Mouse (Mus musculus): ENCODE data around the gene Med12. TPM values are rescaled to one million over a fixed set of nuclear protein-coding genes. Genes with fewer than 3 reads are reported as not detected.

Gene Med12
- polyA plus RNA-seq (2012; rRNA removed): 31.5 and 83.2 TPM in 2 replicates

DNA sequence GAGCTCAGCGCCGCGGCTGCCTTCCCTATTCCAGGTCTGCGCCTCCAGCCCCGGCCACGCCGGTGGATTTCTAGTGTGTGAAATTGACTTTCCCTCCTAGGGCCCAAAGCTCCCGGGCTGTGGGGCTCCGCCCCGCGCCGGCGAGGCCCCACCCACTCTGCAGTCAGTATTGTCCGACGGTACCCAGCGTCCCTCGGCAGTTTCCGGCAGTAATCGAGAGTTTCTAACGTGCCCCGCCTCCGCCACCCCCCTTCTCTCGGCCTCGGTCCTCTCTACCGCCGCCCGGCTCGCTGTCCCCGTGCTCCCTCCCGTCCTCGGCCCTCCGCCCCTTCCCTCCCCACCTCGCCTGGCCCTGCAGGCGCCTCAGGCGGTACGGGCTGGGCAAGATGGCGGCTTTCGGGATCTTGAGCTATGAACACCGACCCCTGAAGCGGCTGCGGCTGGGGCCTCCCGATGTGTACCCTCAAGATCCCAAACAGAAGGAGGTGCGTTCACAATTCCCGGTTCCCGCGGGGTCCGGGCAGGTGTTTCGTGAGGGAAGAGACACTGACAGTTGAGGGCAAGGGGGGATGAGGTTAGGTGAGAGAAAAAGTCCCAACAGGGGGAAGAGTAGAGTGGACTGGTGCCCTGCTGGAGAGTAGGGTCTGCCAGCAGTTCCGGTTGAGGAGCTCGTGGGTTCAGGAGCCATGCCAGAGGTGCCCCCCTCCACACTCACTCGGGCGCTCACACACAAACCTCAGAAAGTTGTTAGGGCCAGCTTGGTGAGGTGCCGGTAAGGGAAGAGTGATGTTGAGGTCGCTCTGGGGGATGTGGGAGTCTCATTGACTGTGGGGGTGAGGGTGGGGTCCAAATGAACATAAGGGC lies at the start of gene Med12:
Gene Med12 (plus strand): TSS at position 156 of the 864 bp plus-strand sequence.

DNA sequence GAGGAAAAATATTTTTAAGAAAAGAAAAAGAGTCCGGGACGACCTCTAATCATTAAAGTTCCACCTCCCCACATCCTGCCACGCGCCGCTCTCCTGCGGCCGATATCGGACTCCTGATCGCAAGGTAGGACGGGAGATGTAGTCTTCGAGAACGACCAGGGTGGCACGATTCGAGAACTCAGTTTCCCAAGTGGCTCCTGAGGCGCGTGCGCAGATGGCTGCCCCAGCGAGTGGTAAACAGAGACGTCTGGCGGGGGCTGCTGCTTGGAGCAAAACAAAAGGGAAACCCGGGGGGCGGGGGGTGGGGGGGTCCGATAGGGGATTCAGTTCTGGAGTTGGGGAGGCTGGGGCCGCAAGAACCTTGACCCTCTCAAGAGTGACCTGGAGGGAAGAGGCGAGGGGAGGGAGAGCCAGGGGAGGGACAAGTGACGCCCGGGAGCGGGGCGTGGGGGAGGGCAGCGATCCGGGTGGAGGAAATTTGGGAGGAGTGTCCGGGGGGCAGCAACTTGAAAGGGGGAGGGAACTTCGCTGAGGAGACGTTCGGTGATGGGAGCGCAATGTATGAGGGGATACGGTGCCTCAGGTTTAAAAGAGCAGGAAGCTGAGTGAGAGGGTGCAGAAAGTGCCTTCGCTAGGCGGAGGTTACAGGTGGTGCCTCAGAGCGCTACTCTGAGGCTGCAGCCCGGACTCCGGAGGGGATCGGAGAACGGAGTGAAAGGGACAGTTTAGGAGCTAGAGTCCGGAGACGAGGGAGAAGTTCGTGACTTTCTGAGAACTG lies 19.7 kb upstream of the Med12 start, which contains the start of gene Foxo4:
Gene Foxo4 (plus strand): TSS at position 577 of the 778 bp plus-strand sequence.

DNA sequence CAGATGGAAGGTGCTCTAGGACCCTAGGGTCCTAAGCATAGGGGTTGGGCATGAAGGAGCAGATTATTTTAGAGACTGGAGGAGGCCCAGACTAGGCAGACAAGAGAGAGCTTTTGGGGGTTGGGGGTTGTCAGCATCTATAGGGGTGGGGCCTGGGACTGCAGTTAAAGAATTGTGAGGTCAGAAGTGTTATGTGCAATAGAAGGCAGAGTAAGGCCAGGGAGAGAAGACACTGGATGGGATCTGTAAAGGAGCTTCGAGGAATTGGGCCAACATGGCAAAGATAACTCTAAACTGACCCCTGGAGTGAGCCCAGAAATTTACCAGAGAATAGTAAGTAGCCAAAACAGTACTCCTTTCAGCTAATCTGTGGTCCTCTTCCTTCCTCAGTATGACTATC lies 9.9 kb upstream of the Med12 start, which contains the start of gene Gm614:
Gene Gm614 (minus strand): TSS at position 101 of the 400 bp plus-strand sequence.

DNA sequence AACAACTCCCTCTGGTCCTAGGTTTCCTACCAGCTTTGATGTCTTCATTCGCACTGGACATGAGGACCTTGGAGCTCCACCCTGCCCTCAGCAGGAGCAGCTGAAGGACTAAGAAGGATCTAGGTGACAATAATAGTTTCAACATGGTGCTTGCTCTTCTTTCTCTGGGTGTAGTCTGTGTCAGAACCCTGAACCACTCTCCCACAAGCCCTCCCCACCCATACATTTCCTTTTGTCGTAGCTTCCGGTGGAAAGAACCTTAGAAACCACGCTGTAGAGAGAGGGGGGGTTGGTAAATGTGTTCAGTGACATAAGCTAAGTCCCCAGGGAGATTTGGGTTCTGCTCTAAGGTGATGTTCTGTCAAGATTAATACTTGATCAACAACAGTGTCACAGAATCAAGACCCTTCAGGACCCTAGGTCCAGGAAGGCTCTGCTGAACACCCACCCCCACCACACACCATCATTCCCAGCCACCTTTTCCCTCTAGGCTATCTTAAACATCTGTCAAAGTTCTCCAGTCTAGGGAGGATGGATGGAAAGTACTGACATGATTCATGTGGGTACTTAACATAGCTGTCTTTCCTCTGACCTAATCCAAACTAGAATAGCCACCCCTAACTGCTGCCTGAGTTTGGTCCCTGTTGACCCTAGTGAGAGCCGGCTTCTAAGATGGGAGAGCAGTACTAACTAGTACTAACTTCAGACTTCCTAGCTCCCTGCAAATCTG lies 5.6 kb upstream of the Med12 start, which contains the start of gene Il2rg:
Gene Il2rg (minus strand): TSS at position 231 of the 730 bp plus-strand sequence.

DNA sequence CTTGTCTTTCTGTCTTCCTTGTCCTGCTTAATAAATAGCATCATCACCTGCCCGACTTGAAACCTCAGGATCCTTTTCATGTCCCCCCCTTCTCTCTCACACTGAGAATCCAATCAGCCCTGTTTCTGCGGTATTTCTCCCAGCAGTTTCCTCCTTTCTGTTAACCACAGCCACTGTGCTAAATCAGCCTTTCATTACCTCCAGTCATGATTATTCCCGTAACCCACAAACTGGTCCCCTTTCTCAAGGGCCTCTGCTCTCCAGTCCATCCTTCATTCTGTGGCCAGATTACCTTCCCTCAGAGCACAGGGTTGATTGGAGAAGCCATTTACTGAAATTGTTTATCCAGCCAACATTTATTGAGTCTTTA lies 5.1 kb upstream of the Med12 start, which contains the start of gene Gm20489:
Gene Gm20489 (minus strand): TSS at position 269 of the 370 bp plus-strand sequence.

DNA sequence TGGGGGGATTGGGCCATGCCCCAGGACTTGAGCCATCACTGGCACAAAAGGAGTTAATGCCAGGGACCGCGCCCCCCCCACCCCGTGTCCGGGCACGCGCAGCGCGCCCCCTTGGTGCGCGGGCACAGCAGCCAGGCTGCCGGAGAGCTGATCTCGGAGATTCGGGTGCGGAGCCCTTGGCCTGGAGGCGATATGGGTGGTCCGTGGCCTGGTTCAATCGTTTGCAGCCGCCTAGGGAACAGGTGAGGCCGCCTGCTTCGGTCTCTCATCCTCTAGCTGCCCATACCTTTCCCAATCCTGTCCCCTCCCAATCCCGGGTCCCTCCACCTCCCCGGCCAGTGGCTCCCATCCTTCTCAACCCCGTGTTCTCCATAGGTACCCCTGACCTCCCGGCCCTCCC lies 25.2 kb downstream of the Med12 start, which contains the start of gene Nlgn3:
Gene Nlgn3 (plus strand): TSS at position 114 of the 400 bp plus-strand sequence.

Other genes starting within 250 kb of the Med12 start
- 0.01 and 0.06 TPM in 2 replicates for gene Tex11, start 214.4 kb upstream of the Med12 start, polyA plus RNA-seq (2012; rRNA removed)
- 2.0 and 3.5 TPM in 2 replicates for gene Slc7a3, start 188.0 kb upstream of the Med12 start, polyA plus RNA-seq (2012; rRNA removed)
- gene Snx12, start 51.5 kb upstream of the Med12 start, polyA plus RNA-seq (2012; rRNA removed): 47.3 and 76.2 TPM in 2 replicates
- 24.3 and 27.0 TPM in 2 replicates for gene Foxo4, start 19.5 kb upstream of the Med12 start, polyA plus RNA-seq (2012; rRNA removed)
- gene Gm614, start 10.0 kb upstream of the Med12 start, polyA plus RNA-seq (2012; rRNA removed): not detected in 2 replicates
- 3.1 and 4.7 TPM in 2 replicates for gene Il2rg, start 5.8 kb upstream of the Med12 start, polyA plus RNA-seq (2012; rRNA removed)
- gene Gm20489, start 5.0 kb upstream of the Med12 start, polyA plus RNA-seq (2012; rRNA removed): not detected in 2 replicates
- 13.9 and 14.3 TPM in 2 replicates for gene Nlgn3, start 25.1 kb downstream of the Med12 start, polyA plus RNA-seq (2012; rRNA removed)
- gene Gjb1, start 102.3 kb downstream of the Med12 start, polyA plus RNA-seq (2012; rRNA removed): 1.1 and 2.1 TPM in 2 replicates
- gene Zmym3, start 146.8 kb downstream of the Med12 start, polyA plus RNA-seq (2012; rRNA removed): 74.0 and 88.4 TPM in 2 replicates
- gene Nono, start 155.3 kb downstream of the Med12 start, polyA plus RNA-seq (2012; rRNA removed): 734 and 739 TPM in 2 replicates
- gene Itgb1bp2, start 175.1 kb downstream of the Med12 start, polyA plus RNA-seq (2012; rRNA removed): 7.5 and 12.2 TPM in 2 replicates